8 mouse cellular contexts compared by ENCODE assay signal in the genomic region with DNA sequence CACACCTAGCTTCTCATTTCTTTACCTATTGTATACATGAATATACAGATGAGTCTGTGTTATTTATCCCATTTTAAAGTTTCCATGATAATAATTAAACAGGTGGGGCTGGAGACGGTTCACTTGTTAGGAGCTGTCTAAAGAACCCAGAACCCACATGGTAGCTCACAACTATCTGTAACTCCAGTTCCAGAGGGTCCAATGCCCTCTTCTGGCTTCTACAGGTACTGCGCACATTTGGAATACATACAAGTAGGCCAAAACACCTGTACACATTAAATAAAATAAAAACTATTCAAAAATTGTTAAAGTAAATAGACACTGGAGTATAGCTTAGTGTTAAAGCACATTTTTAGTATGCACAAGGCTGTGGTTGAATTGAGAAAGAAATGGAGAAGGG. TPM values are rescaled to one million over a fixed set of nuclear protein-coding genes. Genes with fewer than 3 reads are reported as not detected.
DNase-seq lines count a peak whose midpoint lies in the region; ATAC-seq lines count a peak whose summit lies in the region.

No protein-coding gene starts in this region.

- H3K27me3 ChIP-seq in embryonic facial prominence, embryonic 11.5 days (ENCODE audit: control insufficient read depth, insufficient read depth, low read length), result no peaks in the 10 kb centered on the region

- no peak overlapping the region for H3K4me3 ChIP-seq in embryonic facial prominence, embryonic 11.5 days (ENCODE audit: low read depth, low read length)

- intact Hi-C loops in heart, postnatal 14 days (cut with DNase I), result no loop called here

- no peaks in the 10 kb centered on the region for H3K4me1 ChIP-seq in embryonic facial prominence, embryonic 11.5 days (ENCODE audit: control insufficient read depth, insufficient read depth, low read length)

- no peaks in the 10 kb centered on the region for H3K9me3 ChIP-seq in embryonic facial prominence, embryonic 11.5 days (replicated peaks; ENCODE audit: control insufficient read depth, low read length)

- no peak overlapping the region for H3K27ac ChIP-seq in embryonic facial prominence, embryonic 11.5 days (replicated peaks; ENCODE audit: low read depth, low read length)

- H3K9ac ChIP-seq in embryonic facial prominence, embryonic 11.5 days (replicated peaks; ENCODE audit: low read length), result no peak overlapping the region

- no peak overlapping the region for H3K4me2 ChIP-seq in embryonic facial prominence, embryonic 11.5 days (ENCODE audit: low read depth, low read length)

- no peak for ATAC-seq in embryonic facial prominence, embryonic 11.5 days (replicated peaks; ENCODE audit: insufficient number of reproducible peaks, low FRiP score, low TSS enrichment, low read depth)
- ATAC-seq in activated CD4-positive, CD25-positive, alpha-beta regulatory T cell, adult 4 months, result no peak

- no peaks in the 10 kb centered on the region; the same call in none of the 2 replicates for H3K36me3 ChIP-seq in embryonic facial prominence, embryonic 11.5 days (replicated peaks; ENCODE audit: control insufficient read depth, insufficient read depth, low read depth, low read length)

- WGBS in embryonic facial prominence, embryonic 11.5 days, result 58% methylated on average over 2 of the region's 2 CpGs

- DNase-seq in heart, postnatal 14 days, result peak; percentile 26 to 57
- no peak for DNase-seq in heart, adult 11 months
- peak; percentile 70 for DNase-seq in testis, postnatal 10 days (ENCODE audit: low spot score)
- DNase-seq in testis, postnatal 14 days (ENCODE audit: low spot score), result no peak
- DNase-seq in embryonic facial prominence, embryonic 11.5 days (ENCODE audit: low spot score), result peak; percentile 66
- DNase-seq in retina, postnatal 1 day, result peak; percentile 64
- no peak for DNase-seq in adrenal gland, adult 18-20 months (ENCODE audit: low spot score in 2 of 2)

RNA-seq across cellular contexts. Expression of a gene that starts 15.3 kb away (rescaled TPM):
- 10 to 100 TPM; 65.1 to 65.2 TPM for total RNA-seq in heart, postnatal 14 days (2021)
- 39.8 and 41.6 TPM in 2 replicates for polyA plus RNA-seq in embryonic facial prominence, embryonic 11.5 days (2014; fragmentation: Nextera tagmentation; extraction: Ambion mirVana)
- 10 to 100 TPM; 34.6 to 38.3 TPM for polyA plus RNA-seq in activated CD4-positive, CD25-positive, alpha-beta regulatory T cell, adult 4 months (2017; shearing (Covaris generic))
- total RNA-seq in adrenal gland, adult 18-20 months (2021), result 10 to 100 TPM; 60.2 to 73.8 TPM

RNA-seq across cellular contexts. Expression of a gene that starts 35.4 kb away (rescaled TPM):
- total RNA-seq in heart, postnatal 14 days (2021), result 100 to 1,000 TPM; 125 to 142 TPM
- polyA plus RNA-seq in embryonic facial prominence, embryonic 11.5 days (2014; fragmentation: Nextera tagmentation; extraction: Ambion mirVana), result 40.4 and 41.4 TPM in 2 replicates
- polyA plus RNA-seq in activated CD4-positive, CD25-positive, alpha-beta regulatory T cell, adult 4 months (2017; shearing (Covaris generic)), result 10 to 100 TPM; 19.8 to 20.6 TPM
- 10 to 100 TPM; 20.2 to 27.6 TPM for total RNA-seq in adrenal gland, adult 18-20 months (2021)

RNA-seq across cellular contexts. Expression of a gene that starts 36.5 kb away (rescaled TPM):
- 10 to 100 TPM; 16.0 to 16.7 TPM for total RNA-seq in heart, postnatal 14 days (2021)
- 3.5 and 4.7 TPM in 2 replicates for polyA plus RNA-seq in embryonic facial prominence, embryonic 11.5 days (2014; fragmentation: Nextera tagmentation; extraction: Ambion mirVana)
- polyA plus RNA-seq in activated CD4-positive, CD25-positive, alpha-beta regulatory T cell, adult 4 months (2017; shearing (Covaris generic)), result 1 to 10 TPM in 1 of 2 experiments, under 1 TPM in 1; 0.79 to 2.3 TPM
- 10 to 100 TPM; 10.4 to 10.8 TPM for total RNA-seq in adrenal gland, adult 18-20 months (2021)

Comparison
In these comparisons a context has a peak if more than half of its experiments do, and no peak if none do; other contexts are left out.
1. DNase-seq: peak in heart, postnatal 14 days (2 of 2), testis, postnatal 10 days (single experiment), embryonic facial prominence, embryonic 11.5 days (single experiment) and retina, postnatal 1 day (single experiment); none in heart, adult 11 months (single experiment), testis, postnatal 14 days (single experiment) and adrenal gland, adult 18-20 months (0 of 2).
2. RNA of a gene that starts 35.4 kb away (total RNA-seq): 125 to 142 TPM in heart, postnatal 14 days; 20.2 to 27.6 TPM in adrenal gland, adult 18-20 months; every median in the first group is over 4 times any median in the second.